Mouse (Mus musculus) brain, embryonic 14.5 days (tissue): ENCODE measurements around the gene 2010111I01Rik.

Experiments
- CTCF ChIP-seq: fragments of 200-500 bp; IDR thresholded peaks from 2 replicates; pipeline ENCODE4 v1.5.1; 2012; ENCODE audit warnings: inconsistent platforms, mild to moderate bottlenecking, moderate library complexity, borderline replicate concordance; ENCODE audit not compliant: insufficient read depth, insufficient read length; ENCODE audit errors: extremely low read depth
- POLR2A ChIP-seq: fragments of 200-500 bp; IDR thresholded peaks from 2 replicates; pipeline ENCODE4 v1.6.1; 2012; ENCODE audit warnings: mild to moderate bottlenecking, inconsistent platforms, borderline replicate concordance; ENCODE audit not compliant: poor library complexity, insufficient read depth, insufficient read length, severe bottlenecking; ENCODE audit errors: extremely low read depth

GRCm38 (mm10) chr13:63306768-63307167 is 342.1 kb downstream of the 2010111I01Rik start:
- no peak for TF ChIP-seq POLR2A
- no peak for TF ChIP-seq CTCF
